Mouse (Mus musculus) MN1 (cell line): ENCODE measurements around the gene Rasgef1b.
"Not testable (repeated sequence)": the region's sequence is repeated elsewhere in the genome, so short reads cannot be mapped to it uniquely, and the experiment has no call there.

Experiments
- DNase-seq: peaks from one replicate; pipeline ENCODE4 v3.0.0-alpha.2; 2016; ENCODE audit warnings: low spot score

The Rasgef1b gene

DNA sequence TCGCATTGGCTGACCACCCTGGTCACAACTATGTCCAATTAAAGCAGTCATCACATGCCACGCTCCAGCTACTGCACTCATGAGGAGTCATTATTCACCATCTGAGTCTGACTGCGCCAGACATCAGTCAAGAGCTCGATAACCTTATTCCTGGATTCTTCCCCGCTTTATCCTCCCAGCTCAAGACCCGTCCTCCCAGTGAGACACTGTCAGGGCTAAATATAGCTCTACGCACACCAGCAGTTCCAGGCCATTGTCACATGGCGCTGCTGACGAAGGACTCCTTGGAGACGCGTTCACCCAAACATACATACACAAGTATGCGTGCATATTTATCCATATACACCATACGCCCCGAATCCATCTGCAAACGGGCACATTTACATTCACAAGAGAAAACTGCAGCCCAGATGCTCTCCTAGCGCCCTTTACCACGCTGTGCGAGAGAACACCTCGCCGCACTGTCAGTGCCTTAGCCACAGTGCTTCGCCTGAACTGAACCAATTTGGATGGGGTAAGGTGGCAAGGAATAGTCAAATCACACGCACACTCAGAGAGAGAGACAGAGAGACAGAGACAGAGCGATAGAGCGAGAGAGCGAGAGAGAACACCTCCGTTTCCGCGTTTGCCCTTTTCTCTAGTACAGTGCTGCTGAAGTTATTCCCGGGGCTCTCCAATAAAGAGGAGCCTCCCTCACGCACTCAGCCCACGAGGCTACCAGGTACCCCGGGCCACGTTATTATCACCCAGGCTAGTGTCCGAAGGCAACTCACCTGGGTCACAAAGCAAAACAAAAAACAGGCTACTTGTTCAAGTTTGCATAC lies 477.3 kb downstream of the Rasgef1b start:
- no peak for DNase-seq

DNA sequence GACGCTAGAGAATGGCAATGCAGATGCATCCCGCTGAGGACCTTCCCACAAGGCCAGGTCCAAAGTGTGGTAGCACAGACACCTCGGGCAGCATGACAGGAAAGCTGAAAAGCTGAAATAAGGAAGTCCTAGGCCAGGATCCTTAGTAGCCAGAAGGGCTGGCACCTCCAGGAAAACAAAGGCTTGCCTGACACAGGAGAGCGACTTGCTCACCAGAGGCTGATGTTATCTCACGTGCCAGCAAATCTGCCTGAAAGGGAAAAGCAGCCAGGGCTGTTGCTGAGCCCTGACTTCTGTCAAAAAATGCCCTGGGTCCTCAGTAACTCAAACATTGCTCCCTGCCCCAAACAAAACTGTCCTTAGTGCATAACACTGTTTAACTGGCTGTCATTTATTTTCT lies 478.0 kb downstream of the Rasgef1b start:
- DNase-seq, result no peak

DNA sequence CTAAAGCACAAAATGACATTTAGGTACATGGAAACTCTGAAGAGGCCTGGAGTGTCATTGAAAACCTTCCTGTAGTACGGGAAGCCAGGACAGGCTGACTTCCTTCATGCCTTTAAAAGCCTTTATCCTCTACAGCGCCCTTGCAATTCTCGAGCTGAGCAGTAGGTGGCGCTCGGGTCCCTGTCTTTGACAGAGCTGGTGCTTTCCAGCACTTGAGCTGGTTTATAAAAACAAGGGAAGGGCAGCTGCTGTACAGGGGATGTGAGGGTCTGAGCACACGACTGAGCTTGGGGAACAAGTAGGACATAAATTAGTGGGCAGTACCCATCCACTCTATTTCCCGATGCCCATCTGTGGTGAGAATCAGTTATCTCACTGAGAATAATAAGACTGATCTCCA lies 480.4 kb downstream of the Rasgef1b start:
- DNase-seq, result peak; percentile 67

DNA sequence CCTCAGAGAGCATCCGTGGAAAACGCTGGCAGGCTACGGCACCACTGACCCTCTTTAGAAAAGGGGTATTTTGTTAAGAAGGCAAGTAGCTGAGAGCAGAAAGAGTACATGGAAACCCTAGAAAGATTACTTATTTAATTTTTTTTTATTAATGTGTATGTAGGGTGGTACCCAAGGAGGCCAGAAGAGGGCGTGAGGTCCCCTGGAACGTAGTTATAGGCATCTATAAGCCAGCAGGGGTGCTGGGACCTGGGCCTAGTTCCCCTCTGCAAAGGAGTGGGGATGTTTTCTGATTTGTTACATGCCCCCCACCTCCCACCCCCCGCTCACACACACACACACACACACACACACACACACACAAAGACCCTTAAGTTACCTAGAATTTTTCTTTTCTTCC lies 480.9 kb downstream of the Rasgef1b start:
- DNase-seq, result no peak

DNA sequence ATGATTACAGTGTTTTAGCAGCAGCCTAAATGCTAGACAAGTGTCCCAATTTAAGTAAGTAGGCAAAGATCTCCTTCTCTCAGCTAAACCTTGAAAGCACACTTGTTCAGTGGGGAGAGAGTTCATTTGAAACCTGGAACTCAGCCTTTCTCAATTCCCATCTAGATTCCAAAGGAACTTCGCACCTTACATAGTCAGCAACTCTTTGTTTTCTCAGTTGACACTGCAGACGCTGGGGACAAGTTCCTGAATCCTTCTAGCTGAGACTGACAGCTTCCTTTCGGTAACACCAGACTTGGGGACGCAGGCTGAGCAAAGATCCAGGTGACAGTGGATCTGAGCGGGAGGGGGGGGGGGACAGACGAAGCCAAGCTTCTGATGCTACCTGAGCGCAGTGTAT lies 481.4 kb downstream of the Rasgef1b start:
- no peak for DNase-seq

GRCm38 (mm10) chr5:99246972-99247371 lies 481.9 kb downstream of the Rasgef1b start:
- no peak for DNase-seq

DNA sequence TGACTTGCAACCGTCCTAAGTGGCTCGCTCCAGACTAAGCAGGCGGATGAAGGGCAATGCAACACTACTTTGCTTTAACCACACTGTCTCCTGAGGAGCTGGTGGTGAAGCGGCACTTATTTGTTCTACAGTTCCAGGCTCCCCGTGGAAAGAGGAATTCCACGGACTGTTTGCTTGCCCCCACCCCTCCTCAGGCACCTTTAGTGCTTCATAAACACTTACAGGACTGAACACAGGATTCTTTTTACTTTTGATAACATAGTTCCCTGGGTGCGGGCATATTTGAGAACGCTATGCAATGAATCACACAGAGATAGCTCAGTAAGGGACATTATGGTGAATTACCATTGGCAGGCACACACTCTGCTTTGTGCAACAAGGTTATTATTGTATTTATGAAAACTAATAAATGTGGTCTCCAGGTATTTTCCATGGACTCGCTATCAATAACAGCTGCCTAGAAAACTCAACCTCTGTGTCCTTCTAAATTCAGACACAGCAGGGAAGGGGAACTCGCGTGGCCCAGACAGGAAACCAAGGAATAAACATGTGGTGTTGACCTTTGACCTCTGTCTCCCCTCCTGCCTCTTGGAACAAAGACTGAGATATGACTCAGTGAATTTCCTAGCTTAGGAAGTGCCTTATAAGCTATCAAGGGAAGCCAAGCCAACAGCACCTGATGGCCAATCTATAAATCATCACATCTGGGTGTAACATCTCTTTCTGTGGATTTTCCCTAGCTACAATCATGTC lies 486.7 kb downstream of the Rasgef1b start:
- no peak for DNase-seq

GRCm38 (mm10) chr5:99240501-99240900 lies 488.4 kb downstream of the Rasgef1b start:
- DNase-seq, result no peak

DNA sequence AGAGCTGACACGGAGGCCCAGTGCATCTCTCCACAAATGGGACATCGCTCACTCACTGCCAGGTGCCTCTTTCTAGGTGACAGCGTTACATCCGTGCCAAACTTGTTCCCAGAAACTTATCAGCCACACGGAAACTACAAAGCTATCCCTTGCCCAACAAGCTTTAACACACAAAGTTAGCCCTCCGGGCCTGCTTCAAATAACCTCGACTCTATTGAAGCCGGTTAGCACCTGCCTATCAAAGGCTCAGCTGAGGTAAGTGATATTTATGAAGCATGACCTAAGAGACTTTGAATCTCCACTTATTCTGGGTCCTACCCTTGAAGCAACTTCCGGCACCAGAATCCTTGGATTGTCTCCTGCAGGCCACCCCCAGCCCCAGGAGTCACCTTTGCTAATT lies 489.2 kb downstream of the Rasgef1b start:
- no peak for DNase-seq

- DNase-seq, result no peak
Observed at GRCm38 (mm10) chr5:99238150-99238549, 490.7 kb downstream of the Rasgef1b start.

GRCm38 (mm10) chr5:99236888-99237752 lies 491.7 kb downstream of the Rasgef1b start:
- no peak for DNase-seq

GRCm38 (mm10) chr5:99236431-99236830 lies 492.4 kb downstream of the Rasgef1b start:
- DNase-seq, result no peak

GRCm38 (mm10) chr5:99234275-99234674 lies 494.6 kb downstream of the Rasgef1b start:
- no peak for DNase-seq

GRCm38 (mm10) chr5:99233176-99233575 lies 495.7 kb downstream of the Rasgef1b start:
- DNase-seq, result no peak

DNA sequence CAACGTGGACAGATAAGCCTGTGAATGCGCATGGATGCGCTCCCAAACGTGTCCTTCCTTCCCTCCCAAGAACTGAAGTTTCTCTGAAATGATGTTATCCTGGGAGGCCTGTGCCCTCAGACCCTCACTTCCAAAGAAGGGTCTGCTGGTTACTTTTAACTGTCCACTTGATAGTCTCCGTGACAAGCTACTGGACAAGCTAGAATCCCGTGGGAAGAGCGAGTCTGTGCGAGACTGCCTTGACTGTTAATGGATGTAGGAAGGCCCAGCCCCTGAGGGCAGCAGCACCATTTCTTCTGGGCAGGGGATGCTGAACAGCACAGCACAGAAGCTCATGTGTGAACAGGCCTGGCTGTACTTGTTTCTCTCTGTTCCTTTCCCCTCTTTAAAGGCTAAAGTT lies 496.5 kb downstream of the Rasgef1b start:
- DNase-seq, result no peak

- no peak for DNase-seq
Observed at GRCm38 (mm10) chr5:99230476-99230875, 498.4 kb downstream of the Rasgef1b start.

GRCm38 (mm10) chr5:99227361-99227760 lies 501.5 kb downstream of the Rasgef1b start:
- no peak for DNase-seq

GRCm38 (mm10) chr5:99224571-99225011 lies 504.3 kb downstream of the Rasgef1b start:
- DNase-seq, result no peak

DNA sequence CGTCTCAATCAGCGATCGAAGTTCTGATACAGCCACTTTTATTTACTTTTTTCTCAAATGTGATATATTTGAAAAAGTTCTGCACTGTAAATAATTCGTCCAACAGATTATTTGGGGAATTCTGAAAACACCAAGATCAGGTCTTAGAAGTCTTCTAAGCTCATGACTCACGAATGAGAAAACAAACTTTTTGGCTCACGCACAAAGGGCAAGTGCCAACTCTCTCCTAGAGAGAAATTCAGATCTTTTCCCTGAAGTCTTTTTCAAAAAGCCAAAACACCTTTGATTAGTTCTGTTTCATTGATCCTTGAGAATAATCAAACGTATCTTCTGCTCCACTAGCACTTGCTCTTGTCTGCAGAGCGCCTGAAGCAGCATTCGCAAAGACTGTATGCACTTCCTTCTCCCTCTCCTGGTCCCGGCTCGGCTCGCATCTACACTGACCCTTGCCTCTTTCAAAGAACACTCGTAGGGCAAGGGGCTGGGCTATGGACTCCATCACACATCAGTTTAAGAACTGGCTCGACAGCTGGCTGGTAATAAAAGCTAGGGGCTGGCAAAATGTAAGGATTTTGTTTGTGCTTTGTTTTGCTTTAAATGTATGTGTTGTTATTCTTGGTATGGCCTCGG lies 504.9 kb downstream of the Rasgef1b start:
- no peak for DNase-seq

- no peak for DNase-seq
Observed at GRCm38 (mm10) chr5:99218385-99218784, 510.5 kb downstream of the Rasgef1b start.

GRCm38 (mm10) chr5:99216588-99217152 lies 512.2 kb downstream of the Rasgef1b start:
- not testable (repeated sequence) for DNase-seq
